Mouse (Mus musculus) kidney, postnatal 36 days (tissue): ENCODE measurements around the gene Prmt3.

ENCODE experiments used
- DNase-seq, 2 experiments: peaks; one replicate each; pipeline ENCODE4 v3.0.0; 2021 to 2022; ENCODE audit warnings: mixed read lengths in 2 of 2

Gene Prmt3

GRCm38 (mm10) chr7:49859820-49860219, 81.7 kb downstream of the Prmt3 start:
- DNase-seq: peak; percentile 42 to 67

GRCm38 (mm10) chr7:49861196-49861595, 83.0 kb downstream of the Prmt3 start:
- DNase-seq: no peak

- DNase-seq: no peak
These were observed 85.6 kb downstream of the Prmt3 start for GRCm38 (mm10) chr7:49863753-49864152.

- DNase-seq: no peak
These were observed 91.5 kb downstream of the Prmt3 start for GRCm38 (mm10) chr7:49869656-49870055.

GRCm38 (mm10) chr7:49870276-49870675, 92.1 kb downstream of the Prmt3 start:
- no peak for DNase-seq

- DNase-seq: no peak
These were observed 99.2 kb downstream of the Prmt3 start for GRCm38 (mm10) chr7:49877307-49877706.

GRCm38 (mm10) chr7:49879051-49879450, 100.9 kb downstream of the Prmt3 start:
- DNase-seq: no peak

- no peak for DNase-seq
These were observed 102.0 kb downstream of the Prmt3 start for GRCm38 (mm10) chr7:49879998-49880707.

GRCm38 (mm10) chr7:49882288-49882687, 104.1 kb downstream of the Prmt3 start:
- peak; percentile 86 to 90 for DNase-seq

GRCm38 (mm10) chr7:49882694-49883389, 104.7 kb downstream of the Prmt3 start:
- DNase-seq: peak; percentile 3 to 19

- no peak for DNase-seq
These were observed 109.7 kb downstream of the Prmt3 start for GRCm38 (mm10) chr7:49887776-49888390.

- no peak for DNase-seq
These were observed 116.6 kb downstream of the Prmt3 start for GRCm38 (mm10) chr7:49894786-49895185.

- DNase-seq: no peak
These were observed 117.2 kb downstream of the Prmt3 start for GRCm38 (mm10) chr7:49895296-49895695.

- peak; percentile 39 to 70 for DNase-seq
These were observed 123.9 kb downstream of the Prmt3 start for GRCm38 (mm10) chr7:49902003-49902552.

- peak in 1 of 2 experiments; percentile 18 for DNase-seq
These were observed 129.3 kb downstream of the Prmt3 start for GRCm38 (mm10) chr7:49907191-49908171.
